Mouse (Mus musculus): ENCODE measurements around the gene Cfl1.

The Cfl1 gene

DNA sequence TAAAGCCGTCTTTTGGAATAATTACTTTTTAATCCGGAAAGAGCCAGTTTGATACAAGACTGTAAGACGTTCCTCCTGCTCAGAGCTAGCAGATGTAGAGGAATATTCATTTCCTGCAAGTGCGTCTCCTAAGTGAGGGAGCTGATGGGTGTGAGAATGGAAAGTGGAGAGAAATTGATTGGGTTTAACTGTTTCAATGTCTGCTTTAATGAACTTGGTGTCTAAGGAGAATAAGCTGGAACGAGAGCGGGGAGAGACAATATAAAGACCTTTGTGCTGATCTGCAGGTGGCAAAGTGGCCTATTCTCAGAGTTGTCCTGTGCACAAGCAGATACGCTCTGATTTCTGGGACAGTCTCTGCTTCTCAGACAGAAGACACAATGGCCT lies 39.9 kb downstream of the Cfl1 start:
- DNase-seq (ENCODE audit: low spot score), result no peak

- DNase-seq (ENCODE audit: low spot score), result no peak
These were observed 42.3 kb downstream of the Cfl1 start for GRCm38 (mm10) chr19:5532520-5532919.

DNA sequence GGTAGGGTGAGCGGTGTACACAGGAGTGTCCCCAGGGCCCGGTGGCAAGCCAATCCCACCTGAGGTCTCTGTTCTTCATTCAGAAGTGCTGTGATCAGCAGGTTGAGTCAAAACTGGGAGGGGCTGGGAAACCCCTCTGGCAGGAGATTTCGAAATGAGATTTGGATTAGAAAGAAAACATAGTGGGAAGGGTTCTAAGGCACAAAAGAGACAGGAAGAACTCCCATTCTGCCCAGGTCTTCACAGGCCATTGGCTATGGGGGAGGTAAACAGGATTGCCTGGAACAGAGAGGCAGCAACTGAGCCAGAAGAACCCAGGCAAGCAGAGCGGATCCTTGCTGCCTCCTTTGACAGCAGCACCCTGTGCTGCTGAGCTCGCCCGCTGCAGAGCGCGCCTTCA lies 48.5 kb downstream of the Cfl1 start:
- no peak for DNase-seq (ENCODE audit: low spot score)

GRCm38 (mm10) chr19:5543362-5543761 lies 53.1 kb downstream of the Cfl1 start:
- DNase-seq (ENCODE audit: low spot score), result no peak

DNA sequence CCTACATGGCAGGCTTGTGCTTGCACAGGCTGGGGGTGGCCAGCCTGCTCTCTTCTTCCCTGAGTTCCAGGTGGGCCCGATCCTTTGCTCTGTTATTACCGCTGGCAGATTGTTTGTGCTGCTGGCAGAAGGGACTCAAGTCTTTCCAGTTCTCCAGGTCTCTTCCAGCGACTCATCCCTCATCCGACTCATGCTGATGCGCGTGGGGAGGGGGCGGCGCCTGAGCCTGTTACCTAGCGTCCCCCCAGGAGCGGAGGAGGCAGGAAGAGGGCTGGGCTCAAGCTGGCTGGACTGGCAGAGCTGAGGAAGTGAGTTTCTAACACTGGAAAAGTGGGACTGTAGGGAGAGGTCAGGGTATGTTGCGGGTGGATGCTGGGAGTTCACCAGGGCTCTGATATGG lies 53.8 kb downstream of the Cfl1 start:
- DNase-seq (ENCODE audit: low spot score), result no peak
